Mouse (Mus musculus): ENCODE data around the gene Slc35c2.

GRCm38 (mm10) chr2:165285621-165286020 is 2.0 kb downstream of the Slc35c2 start:
- TF ChIP-seq CTCF (IDR thresholded peaks at IDR 0.05; ENCODE audit: borderline replicate concordance, insufficient read depth, low read length), result no peak
- TF ChIP-seq POLR2A (IDR thresholded peaks at IDR 0.05; ENCODE audit: low read depth, low read length), result no peak
